Mouse (Mus musculus): Measurements from ENCODE around the gene Invs. TPM values are rescaled to one million over a fixed set of nuclear protein-coding genes. Genes with fewer than 3 reads are reported as not detected.

Invs gene
- polyA plus RNA-seq (2015; fragmentation: Nextera tagmentation; extraction: Ambion mirVana) = 7.4 and 7.7 TPM in 2 replicates

GRCm38 (mm10) chr4:48279498-48280134 lies at the start of gene Invs, which contains the start of gene Erp44:
Gene Invs, plus strand, starts transcription at chr4:48279760.
Gene Erp44, minus strand, starts transcription at chr4:48279558.
- no peaks in the 10 kb centered on the region for H3K36me3 ChIP-seq
- H3K9me3 ChIP-seq = no peaks in the 10 kb centered on the region
- ATAC-seq (ENCODE audit: low read depth) = peak; percentile 100
- peak within 1 kb of the TSS; percentile 91 for H3K9ac ChIP-seq
- peak within 1 kb of the TSS; percentile 82 for H3K27ac ChIP-seq (replicated peaks)
- H3K4me1 ChIP-seq (replicated peaks) = peaks cover 22% of the 10 kb centered on the region
- WGBS = under 1% methylated on average over 41 of the region's 41 CpGs
- H3K4me2 ChIP-seq = peak within 1 kb of the TSS; percentile 91
- no peaks in the 10 kb centered on the region for H3K27me3 ChIP-seq
- H3K4me3 ChIP-seq = peak within 1 kb of the TSS; percentile 91

- Histone ChIP-seq H3K4me1 (replicated peaks) (no peaks in the 10 kb centered on the region), H3K9me3 (no peaks in the 10 kb centered on the region), H3K4me3 (no peak overlapping the region), H3K36me3 (peaks cover 11% of the 10 kb centered on the region), H3K27ac (replicated peaks) (no peak overlapping the region), H3K4me2 (no peak overlapping the region), H3K9ac (no peak overlapping the region), H3K27me3 (no peaks in the 10 kb centered on the region)
- ATAC-seq (ENCODE audit: low read depth) = no peak
- WGBS = 92% methylated on average over 3 of the region's 3 CpGs
These were observed 42.8 kb upstream of the Invs start for GRCm38 (mm10) chr4:48236721-48237120.

- Histone ChIP-seq H3K9ac (no peak overlapping the region), H3K27ac (replicated peaks) (no peak overlapping the region), H3K4me3 (no peak overlapping the region), H3K4me2 (no peak overlapping the region), H3K27me3 (no peaks in the 10 kb centered on the region), H3K9me3 (no peaks in the 10 kb centered on the region), H3K36me3 (peaks cover 11% of the 10 kb centered on the region), H3K4me1 (replicated peaks) (no peaks in the 10 kb centered on the region)
- ATAC-seq (ENCODE audit: low read depth) = no peak
- 88% methylated on average over 4 of the region's 4 CpGs for WGBS
These were observed 40.5 kb upstream of the Invs start for GRCm38 (mm10) chr4:48239046-48239445.

- Histone ChIP-seq H3K4me2 (no peak overlapping the region), H3K4me3 (no peak overlapping the region), H3K9ac (no peak overlapping the region), H3K36me3 (0 out of 2 replicates have a peak, but pooled peaks cover 3% of the 10 kb centered on the region), H3K4me1 (replicated peaks) (no peaks in the 10 kb centered on the region), H3K27ac (replicated peaks) (no peak overlapping the region), H3K9me3 (no peaks in the 10 kb centered on the region), H3K27me3 (no peaks in the 10 kb centered on the region)
- ATAC-seq (ENCODE audit: low read depth) = no peak
- 87% methylated on average over 4 of the region's 4 CpGs for WGBS
These were observed 37.1 kb upstream of the Invs start for GRCm38 (mm10) chr4:48242482-48242881.

GRCm38 (mm10) chr4:48243737-48244136 lies 35.8 kb upstream of the Invs start:
- Histone ChIP-seq H3K9me3 (no peaks in the 10 kb centered on the region), H3K4me1 (replicated peaks) (no peaks in the 10 kb centered on the region), H3K9ac (no peak overlapping the region), H3K27me3 (no peaks in the 10 kb centered on the region), H3K4me2 (no peak overlapping the region), H3K27ac (replicated peaks) (no peak overlapping the region), H3K36me3 (0 out of 2 replicates have a peak, but pooled peaks cover 3% of the 10 kb centered on the region), H3K4me3 (no peak overlapping the region)
- 69% methylated on average over 1 of the region's 1 CpGs for WGBS
- no peak for ATAC-seq (ENCODE audit: low read depth)

GRCm38 (mm10) chr4:48244280-48244679 lies 35.3 kb upstream of the Invs start:
- Histone ChIP-seq H3K9me3 (no peaks in the 10 kb centered on the region), H3K27me3 (no peaks in the 10 kb centered on the region), H3K9ac (no peak overlapping the region), H3K4me2 (no peak overlapping the region), H3K4me1 (replicated peaks) (no peaks in the 10 kb centered on the region), H3K27ac (replicated peaks) (no peak overlapping the region), H3K36me3 (no peaks in the 10 kb centered on the region), H3K4me3 (no peak overlapping the region)
- 87% methylated on average over 2 of the region's 2 CpGs for WGBS
- ATAC-seq (ENCODE audit: low read depth) = no peak

GRCm38 (mm10) chr4:48253266-48253665 lies 26.3 kb upstream of the Invs start:
- no peak overlapping the region for H3K27ac ChIP-seq (replicated peaks)
- ATAC-seq (ENCODE audit: low read depth) = no peak
- H3K36me3 ChIP-seq = no peaks in the 10 kb centered on the region
- H3K27me3 ChIP-seq = no peaks in the 10 kb centered on the region
- H3K9ac ChIP-seq = no peak overlapping the region
- H3K4me2 ChIP-seq = no peak overlapping the region
- H3K4me1 ChIP-seq (replicated peaks) = no peaks in the 10 kb centered on the region
- no peak overlapping the region for H3K4me3 ChIP-seq
- no peaks in the 10 kb centered on the region for H3K9me3 ChIP-seq

GRCm38 (mm10) chr4:48258045-48258444 lies 21.5 kb upstream of the Invs start:
- Histone ChIP-seq H3K27me3 (no peaks in the 10 kb centered on the region), H3K27ac (replicated peaks) (no peak overlapping the region), H3K4me2 (no peak overlapping the region), H3K4me1 (replicated peaks) (no peaks in the 10 kb centered on the region), H3K9me3 (no peaks in the 10 kb centered on the region), H3K36me3 (no peaks in the 10 kb centered on the region), H3K9ac (no peak overlapping the region), H3K4me3 (no peak overlapping the region)
- 94% methylated on average over 3 of the region's 3 CpGs for WGBS
- no peak for ATAC-seq (ENCODE audit: low read depth)

GRCm38 (mm10) chr4:48267683-48268082 lies 11.9 kb upstream of the Invs start:
- Histone ChIP-seq H3K27me3 (no peaks in the 10 kb centered on the region), H3K9me3 (no peaks in the 10 kb centered on the region), H3K4me2 (no peak overlapping the region), H3K4me3 (no peak overlapping the region), H3K4me1 (replicated peaks) (no peaks in the 10 kb centered on the region; the same call in 1 of the 2 replicates), H3K27ac (replicated peaks) (no peak overlapping the region), H3K9ac (no peak overlapping the region), H3K36me3 (no peaks in the 10 kb centered on the region)
- WGBS = 80% methylated on average over 3 of the region's 3 CpGs
- no peak for ATAC-seq (ENCODE audit: low read depth)

GRCm38 (mm10) chr4:48268127-48268526 lies 11.4 kb upstream of the Invs start:
- Histone ChIP-seq H3K27me3 (no peaks in the 10 kb centered on the region), H3K27ac (replicated peaks) (no peak overlapping the region), H3K4me2 (no peak overlapping the region), H3K36me3 (no peaks in the 10 kb centered on the region), H3K4me1 (replicated peaks) (no peaks in the 10 kb centered on the region; the same call in 1 of the 2 replicates), H3K9me3 (no peaks in the 10 kb centered on the region), H3K4me3 (no peak overlapping the region), H3K9ac (no peak overlapping the region)
- ATAC-seq (ENCODE audit: low read depth) = no peak
- WGBS = 89% methylated on average over 1 of the region's 1 CpGs

GRCm38 (mm10) chr4:48270532-48270931 lies 9.0 kb upstream of the Invs start:
- no peaks in the 10 kb centered on the region for H3K9me3 ChIP-seq
- H3K36me3 ChIP-seq = no peaks in the 10 kb centered on the region
- ATAC-seq (ENCODE audit: low read depth) = no peak
- H3K4me2 ChIP-seq = no peak overlapping the region
- no peaks in the 10 kb centered on the region for H3K4me1 ChIP-seq (replicated peaks)
- no peak overlapping the region for H3K27ac ChIP-seq (replicated peaks)
- no peak overlapping the region for H3K4me3 ChIP-seq
- H3K9ac ChIP-seq = no peak overlapping the region
- no peaks in the 10 kb centered on the region for H3K27me3 ChIP-seq

GRCm38 (mm10) chr4:48271838-48272237 lies 7.7 kb upstream of the Invs start:
- Histone ChIP-seq H3K4me1 (replicated peaks) (peaks cover 4% of the 10 kb centered on the region), H3K4me3 (no peak overlapping the region), H3K27ac (replicated peaks) (no peak overlapping the region), H3K9me3 (no peaks in the 10 kb centered on the region), H3K27me3 (no peaks in the 10 kb centered on the region), H3K9ac (no peak overlapping the region), H3K36me3 (no peaks in the 10 kb centered on the region), H3K4me2 (no peak overlapping the region)
- no peak for ATAC-seq (ENCODE audit: low read depth)
- WGBS = 35% methylated on average over 5 of the region's 5 CpGs

Data from neural tube, embryonic 13.5 days (tissue).